Mouse (Mus musculus) retina, postnatal 7 days (tissue): ENCODE data around the gene Adam33.
"Not testable (repeated sequence)": the region's sequence is repeated elsewhere in the genome, so short reads cannot be mapped to it uniquely, and the experiment has no call there.

Experiments used
- DNase-seq: peaks from one replicate; pipeline ENCODE4 v3.0.0-alpha.2; 2012; ENCODE audit warnings: low read depth, low spot score

Adam33 gene

DNA sequence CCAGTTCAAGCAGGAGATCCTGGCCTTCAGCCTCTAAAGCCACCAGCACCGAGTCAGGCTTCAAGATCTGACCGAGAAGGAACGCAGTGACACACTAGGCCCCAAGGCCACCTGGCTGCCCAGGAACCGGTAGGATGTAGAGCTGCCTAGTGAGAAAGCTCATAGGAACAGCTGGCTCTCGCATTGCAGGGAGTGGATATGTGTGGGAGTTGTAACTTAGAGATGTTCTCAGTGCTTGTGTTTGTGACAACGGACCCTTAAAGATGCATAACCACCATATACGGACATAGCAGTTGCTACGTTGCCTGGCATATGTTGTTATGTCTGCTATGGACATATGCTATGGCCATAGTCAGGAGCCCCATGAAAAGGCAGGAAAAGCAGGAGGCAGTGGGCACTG, 4.9 kb downstream of the Adam33 start:
- no peak for DNase-seq

DNA sequence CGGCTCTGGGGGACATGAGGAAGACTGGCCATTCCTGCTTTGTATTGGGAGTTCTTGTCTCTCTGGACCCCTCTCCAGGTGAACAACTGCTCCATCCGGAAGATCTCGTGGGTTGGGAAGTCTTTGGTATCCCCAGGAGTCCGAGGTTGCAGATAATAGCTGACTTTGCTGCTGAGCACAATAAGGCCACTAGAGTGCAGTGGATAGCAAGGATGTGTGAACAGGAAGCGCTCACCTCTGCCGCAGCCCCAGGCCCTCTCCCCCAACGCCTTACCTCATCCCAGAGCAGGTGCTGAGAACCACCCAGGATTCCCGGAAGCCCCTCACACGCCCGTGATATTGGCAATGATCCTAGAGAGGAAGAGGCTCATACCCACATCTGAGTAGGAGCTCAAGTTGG, 7.4 kb downstream of the Adam33 start:
- no peak for DNase-seq

DNA sequence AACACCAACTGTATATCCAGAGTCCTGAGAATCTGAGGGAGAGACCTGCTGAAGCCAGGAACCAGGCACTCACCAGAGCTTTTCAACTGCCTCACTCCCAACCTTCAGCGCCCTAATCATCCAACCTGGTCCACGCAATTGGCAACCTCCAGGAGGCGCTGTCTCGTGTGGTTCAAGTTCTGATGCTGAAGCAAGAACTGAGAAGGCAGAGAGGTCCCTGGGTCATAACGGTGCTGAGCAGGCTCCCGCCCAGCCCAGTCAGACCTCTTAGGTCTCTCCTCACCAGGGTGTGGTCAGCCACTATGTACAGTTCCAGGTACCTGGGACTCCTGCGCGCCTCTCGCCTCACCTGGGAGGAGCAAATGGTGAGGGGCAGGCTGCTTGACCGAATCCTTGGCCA, 8.0 kb downstream of the Adam33 start:
- DNase-seq = no peak

DNA sequence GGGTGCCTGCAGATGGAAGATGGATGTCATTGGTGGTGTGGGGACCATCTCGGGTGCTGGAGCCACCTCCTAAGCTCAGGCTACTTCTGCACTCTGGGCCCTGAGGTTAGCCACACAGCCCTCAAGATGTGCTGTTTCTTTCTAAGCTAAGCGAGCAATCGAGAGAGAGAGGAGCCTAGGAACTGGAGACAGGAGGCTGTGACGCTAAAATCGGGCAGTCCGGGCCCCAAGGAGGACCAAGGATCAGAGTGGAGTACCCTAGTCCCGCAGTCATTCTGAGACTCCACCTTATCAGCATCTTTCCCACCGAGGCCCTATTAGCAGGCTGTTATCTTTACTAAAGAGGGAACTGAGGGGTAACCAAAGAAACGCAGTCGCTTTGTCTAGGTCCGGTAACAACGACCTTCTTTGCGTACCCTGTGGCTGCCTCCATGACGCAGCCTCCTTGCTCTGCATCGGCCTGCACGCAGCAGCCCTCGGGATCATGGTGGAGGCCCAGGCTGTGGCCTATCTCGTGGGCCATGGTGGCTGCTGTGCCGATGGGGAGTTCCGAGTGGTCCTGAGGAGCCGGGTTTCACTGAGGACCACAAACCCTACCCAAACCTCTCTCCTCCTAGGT, 8.9 kb downstream of the Adam33 start:
- DNase-seq = no peak

DNA sequence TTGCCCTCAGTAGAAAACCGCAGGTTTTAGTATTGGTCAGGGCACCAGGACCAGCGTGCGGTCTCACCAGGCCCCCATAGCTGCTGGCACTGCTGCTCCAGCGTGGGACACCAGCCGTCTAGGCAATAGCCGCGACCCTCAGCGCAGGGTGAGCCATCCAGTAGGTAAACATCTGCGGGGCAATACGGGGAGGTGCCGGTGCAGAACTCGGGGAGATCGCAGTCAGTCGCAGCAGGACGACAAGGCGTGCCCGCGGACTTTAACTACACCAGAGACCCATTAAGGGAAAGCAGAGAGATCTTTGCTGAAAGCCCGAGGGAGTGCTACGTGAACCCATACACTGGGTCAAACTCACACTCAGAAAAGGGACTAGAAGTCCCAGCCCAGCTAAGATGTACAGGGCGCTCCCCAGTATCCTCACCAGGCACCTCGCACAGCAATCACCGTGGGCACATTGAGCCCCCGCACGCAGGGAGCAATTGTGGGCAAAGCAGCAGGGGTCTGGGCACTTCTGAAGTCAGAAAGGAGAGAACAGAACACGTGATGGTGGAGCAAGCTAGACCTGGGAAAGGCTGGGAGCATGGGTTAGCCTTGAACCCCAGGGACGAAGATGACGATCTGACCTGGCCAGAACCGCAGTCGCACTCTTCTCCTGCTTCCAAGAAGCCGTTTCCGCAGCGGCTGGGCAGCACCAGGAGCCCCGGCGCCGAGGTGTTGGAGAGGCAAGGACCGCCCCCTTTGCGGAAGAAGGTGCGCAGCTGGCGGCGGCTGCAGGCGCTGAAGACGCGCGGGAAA, 9.6 kb downstream of the Adam33 start:
- no peak for DNase-seq

DNA sequence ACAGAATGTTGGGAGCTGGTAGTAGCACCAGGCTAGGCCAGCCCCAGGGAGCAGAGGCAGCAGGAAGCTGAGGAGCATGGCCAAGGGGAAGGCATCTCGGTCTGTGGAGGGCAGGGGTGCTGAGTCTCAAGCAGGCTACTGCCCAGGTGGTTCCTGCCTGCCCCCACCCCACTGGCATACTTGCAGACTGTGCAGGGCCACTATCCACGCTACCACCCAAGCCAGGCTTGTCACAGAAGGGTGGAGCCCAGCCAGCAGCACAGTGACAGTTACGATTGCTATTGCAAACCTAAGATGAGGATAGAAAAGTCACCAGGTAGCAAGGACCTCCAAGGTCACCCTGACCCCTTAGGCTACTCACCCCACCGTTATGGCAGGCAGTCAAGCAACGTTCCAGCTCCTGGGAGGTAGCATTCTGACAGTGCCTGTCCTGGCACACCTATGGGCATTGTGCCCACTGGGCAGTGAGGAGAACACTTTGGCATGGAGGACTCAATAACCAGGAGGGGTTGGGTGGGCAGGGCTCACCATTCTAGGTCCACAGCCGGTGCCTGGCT, 10.7 kb downstream of the Adam33 start:
- DNase-seq = no peak

DNA sequence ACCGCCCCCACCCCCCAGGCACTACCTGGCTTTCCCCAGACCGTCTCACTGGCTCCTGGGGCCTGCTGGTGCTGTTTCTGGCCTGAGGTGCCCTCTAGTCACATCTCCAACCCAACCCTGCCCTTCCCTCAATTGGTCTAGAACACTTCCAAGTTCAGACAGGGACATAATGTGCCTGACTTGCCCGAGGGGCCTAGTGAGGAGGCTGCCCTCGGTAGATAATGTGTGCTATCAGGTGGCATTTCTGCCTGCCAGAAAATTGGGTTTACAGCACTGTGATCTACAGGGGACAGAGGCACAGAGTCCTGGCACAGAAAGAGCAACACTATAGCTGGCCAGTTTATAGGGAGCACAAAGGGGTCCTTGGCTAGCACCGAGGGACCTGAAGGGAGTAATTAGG, 11.6 kb downstream of the Adam33 start:
- no peak for DNase-seq

DNA sequence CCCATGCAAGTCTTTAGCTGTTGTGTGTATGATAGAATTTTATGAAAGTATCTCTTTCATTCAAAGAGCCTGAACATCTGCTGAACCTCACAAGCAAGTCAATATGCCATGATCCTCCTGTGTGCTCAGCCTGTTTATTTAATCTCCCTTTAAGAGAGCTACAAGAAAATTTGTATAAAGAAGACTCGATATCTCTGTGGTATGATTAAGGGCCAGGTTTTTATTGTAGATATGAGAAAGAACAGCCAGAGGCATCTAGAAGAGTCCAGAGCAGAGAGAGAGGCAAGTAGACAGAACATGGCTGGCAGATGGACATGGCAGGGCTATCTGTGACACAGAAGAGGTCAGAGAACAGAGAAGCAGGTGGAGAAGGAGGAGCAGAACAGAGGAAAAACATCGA, 17.6 kb downstream of the Adam33 start:
- DNase-seq = no peak

DNA sequence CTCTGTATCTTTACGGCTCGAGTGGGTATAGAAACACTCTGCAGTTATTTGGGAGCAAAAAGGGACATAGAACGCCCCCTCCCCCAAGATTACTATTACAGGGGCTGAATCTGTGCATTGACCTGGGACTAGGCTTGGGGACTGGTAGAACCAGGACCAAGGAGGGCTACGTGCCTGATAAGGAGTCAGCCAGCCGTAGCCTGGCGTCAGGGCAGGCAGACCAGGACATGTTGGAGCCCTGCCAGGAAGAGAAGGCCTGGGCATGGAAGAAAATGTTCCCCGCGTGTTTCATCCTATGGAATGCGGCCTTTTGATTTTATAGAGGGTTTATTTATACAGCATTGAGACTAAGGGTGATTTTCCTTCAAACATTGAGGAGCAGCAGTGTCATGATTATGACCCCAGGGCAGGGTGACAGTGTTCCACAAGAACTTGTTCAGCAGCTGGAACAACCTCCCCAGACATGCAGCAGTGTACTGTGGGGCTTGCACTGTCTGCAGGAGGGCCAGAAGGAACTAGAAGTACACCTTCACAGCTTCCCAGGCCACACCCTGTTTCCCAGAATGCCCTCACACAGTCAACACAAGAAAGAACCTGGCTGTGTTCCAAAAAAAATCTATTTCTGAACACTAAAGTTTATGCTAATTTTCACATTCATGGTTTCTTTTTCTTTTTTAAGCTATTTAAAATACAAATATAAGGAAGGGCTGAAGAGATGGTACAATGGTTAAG, 18.5 kb downstream of the Adam33 start:
- no peak for DNase-seq

DNA sequence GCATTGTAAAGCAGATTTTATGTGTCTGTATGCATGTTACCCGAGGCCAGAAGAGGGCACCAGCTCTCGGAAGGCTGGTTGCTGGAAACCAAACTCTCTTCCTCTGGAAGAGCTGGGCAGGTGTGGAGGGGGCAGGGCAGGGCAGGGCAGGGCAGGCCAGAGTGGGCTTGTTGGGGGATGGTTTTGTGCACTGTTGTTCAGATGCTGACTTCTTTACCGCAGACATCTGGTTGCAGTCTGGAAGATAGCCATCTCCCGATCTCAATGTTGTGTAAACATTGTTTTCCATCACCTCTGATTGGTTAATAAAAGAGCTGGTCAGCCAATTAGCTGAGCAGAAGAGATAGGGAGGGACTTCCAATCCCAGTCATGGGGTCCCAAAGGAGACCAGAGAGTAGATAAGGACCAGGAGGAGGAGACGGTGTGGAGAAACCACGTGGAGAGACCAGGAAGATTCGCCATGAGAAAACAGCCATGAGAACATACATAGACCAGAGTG, 19.2 kb downstream of the Adam33 start:
- no peak for DNase-seq

DNA sequence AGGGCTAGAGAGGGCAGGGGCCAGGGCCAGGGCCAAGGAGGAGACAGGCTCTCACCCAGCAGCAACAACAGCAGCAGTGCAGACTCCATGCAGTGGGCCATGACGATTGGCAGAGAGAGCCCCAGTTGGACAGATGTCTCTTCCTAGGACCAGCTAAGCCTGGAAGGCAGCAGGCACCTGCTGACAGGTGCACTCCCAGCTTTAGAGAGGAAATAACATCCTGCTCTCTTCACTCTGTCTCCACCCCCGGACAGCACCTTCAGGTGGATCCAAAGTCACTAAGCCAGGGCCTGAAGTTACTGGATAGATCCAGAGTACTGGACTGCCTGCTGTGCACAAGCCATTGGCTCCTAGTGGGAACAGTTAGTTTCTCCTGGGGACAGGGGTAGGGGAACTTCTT, 20.6 kb downstream of the Adam33 start, which contains the start of gene Gfra4:
Gene Gfra4, minus strand, starts transcription at position 101 of the 400 bp plus-strand sequence.
- DNase-seq = no peak

DNA sequence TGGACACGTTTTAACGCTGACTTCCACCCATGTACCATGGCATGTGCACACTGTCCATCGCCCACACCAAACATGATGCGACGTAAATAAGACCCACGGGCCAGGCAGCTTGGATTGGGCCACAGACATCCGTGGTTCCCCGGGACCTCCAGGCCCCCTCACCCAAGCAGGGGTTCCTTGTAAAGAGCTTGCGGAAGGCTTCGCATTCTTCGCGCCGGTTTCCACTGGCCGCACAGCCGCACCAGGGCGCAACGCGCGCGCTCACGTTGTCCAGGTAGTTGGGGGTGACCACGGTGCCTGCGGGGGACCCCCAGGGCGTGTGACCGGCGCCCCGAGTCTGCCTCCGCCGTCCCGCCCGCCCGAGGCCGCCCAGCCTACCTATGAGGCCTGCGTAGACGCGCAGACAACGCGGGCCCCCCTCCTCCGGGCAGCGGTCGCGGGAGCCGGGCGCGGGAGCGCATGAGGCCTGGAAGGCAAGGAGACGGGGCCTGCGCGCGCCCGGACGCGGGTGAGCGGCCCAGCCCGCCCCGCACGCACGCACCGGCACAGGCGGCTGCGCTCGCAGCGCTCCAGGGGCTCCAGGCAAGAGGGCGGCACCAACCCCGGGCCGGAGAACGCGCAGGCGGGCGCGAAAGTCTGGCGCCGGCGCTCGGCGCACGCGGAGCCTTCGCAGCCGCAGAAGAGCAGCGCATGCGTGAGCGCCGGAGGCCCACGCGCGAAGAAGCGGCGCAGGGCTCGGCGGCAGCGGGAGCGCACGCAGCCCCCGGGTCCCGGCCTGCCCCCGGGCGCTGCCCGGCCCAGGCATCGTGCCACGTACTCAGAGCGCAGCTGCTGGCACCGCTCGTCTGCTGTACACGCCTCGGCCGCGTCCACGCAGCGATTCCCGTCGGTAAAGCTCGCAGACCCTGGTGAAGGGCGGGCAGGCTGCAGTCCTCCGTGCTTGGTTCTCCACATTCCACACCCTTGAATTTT, 22.5 kb downstream of the Adam33 start:
- peak; percentile 43 for DNase-seq

DNA sequence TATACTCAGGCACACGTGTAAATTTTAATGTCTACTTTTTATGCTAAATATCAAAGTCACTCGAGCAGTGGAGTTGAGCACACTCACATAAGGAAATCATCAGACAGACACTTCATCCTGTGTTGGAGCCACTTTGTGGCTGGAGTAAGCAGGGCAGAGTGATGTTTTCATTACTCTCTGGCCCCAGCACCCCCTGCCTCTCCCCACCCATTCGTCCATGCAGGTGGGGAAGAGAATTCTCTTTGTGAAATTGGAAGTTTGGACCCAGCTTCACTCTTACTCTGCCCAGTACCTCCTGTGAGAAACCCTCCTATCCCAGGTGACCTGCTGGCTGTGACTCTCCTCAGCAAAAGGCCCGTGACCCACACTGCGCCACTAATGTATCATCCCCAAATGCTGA, 24.9 kb downstream of the Adam33 start:
- DNase-seq = no peak

DNA sequence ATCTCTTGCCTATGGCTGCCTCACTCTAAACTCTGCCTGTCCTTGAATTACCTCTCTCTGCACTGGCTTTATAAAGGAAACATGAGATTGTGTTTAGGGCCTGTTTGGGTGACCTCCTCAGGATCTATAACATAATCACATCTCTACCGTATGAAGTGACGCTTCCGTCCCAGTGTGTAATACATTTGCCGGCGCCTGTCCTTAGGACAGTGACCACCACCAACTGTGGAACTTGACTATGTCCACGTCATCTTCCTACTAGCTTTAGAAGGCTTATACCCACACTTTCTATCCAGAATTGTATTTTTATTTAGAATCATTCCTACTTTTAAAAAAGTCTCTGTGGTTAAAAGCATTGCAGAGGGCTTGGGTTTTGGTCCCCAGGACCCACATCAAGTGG, 25.4 kb downstream of the Adam33 start:
- DNase-seq = no peak

DNA sequence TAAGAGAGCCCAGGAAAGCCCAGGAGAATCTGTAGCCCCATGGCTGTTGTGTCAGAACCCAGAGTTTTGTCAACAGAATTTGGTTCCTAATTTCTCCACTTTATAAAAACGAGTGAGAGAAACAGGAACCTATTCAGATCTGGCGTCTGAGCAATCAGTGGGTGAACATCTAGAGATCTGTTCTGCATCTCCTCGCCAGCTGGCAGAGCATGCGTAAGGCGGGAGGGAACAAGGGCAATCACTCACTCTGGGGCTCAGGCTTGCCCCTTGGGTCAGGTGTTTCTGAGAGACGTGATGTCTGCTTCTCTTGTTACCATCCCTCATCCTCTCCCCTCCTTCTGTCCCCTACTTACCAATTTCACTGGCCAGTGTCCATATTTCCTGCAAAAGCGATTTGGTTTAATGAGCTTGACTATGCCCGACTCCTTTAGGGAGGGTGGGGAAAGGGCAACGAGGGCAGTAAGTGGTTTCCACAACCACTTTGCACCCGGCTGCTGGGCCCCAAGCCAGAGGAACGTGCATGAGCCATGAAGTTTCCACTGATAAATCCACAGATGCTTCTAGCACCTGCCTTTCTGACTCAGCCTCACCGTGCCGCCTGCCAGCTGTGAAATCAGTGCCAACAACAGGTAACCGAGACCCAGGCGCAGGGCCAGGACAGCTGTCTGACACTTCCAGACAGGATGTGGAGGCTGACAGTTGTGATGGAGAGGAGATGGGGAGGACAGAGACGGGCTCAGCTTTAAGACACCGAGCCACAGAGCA, 26.2 kb downstream of the Adam33 start:
- DNase-seq = no peak

DNA sequence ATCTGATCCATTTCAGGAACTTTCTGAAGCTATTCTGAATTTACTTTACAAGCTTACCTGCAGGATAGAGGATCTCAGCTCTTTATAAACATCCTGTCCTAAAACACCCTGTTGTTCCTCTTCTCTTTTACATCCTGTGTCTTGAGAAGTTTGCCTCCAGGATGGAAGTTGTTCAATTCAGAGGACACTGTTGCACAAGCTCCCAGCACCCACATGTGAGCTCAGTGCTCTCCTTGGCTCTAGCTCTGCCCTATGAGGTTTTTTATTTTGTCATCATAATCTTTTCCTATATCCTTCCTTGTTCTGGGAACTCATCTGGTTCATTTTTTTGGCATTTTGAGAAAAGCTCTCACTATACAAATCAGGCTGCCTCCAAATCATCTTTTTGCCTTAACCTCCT, 26.9 kb downstream of the Adam33 start:
- DNase-seq = no peak

DNA sequence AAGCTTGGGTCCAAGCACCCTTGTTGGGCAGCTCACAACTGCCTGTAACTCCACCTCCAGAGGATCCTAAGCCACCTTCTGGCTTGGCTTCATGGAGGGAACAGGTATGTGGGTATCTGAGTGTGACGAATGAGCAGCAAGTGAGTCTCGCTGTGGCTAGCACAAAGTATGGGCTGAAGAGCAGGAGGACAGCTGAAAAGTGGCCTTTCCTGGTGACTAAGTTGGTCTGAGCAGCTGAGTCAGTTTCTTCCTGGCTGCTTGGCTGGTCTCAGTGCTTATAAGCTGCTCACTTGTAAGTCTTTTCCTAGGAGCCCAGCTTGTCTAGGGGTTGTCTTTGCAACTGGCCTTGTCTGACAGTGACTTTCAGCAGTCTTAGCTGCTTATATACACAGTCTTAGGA, 27.3 kb downstream of the Adam33 start:
- no peak for DNase-seq

DNA sequence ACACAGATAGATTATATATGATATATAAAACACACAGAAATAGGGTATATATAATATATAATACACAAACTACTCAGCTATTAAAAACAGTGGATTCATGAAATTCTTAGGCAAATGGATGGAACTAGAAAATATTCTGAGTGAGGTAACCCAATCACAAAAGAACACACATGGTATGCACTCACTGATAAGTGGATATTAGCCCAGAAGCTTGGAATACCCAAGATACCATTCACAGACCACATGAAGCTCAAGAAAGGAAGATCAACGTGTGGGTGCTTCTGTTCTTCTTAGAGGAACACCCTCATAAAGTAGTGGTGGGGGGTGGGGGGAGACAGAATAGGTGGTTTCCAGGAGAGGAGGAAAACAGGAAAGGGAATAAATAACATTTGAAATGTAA, 32.2 kb downstream of the Adam33 start:
- DNase-seq = not testable (repeated sequence)

DNA sequence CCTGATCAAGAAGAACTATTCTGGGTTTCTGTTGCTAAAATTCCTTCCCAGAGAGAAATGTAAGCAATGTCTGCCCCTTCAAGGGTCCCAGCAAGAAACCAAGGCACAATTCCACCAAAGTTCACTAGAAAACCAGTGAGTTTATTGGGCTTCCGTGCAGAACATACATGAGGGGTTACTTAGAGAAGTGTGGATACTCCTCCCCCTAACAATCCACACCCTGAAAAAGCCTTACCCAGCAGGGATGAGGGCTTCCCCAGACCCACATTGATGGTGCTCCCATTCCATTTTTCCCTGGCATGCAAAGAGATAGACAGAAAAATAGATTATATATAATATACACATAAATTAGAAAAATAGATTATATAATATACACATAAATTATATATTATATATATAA, 32.6 kb downstream of the Adam33 start:
- no peak for DNase-seq

DNA sequence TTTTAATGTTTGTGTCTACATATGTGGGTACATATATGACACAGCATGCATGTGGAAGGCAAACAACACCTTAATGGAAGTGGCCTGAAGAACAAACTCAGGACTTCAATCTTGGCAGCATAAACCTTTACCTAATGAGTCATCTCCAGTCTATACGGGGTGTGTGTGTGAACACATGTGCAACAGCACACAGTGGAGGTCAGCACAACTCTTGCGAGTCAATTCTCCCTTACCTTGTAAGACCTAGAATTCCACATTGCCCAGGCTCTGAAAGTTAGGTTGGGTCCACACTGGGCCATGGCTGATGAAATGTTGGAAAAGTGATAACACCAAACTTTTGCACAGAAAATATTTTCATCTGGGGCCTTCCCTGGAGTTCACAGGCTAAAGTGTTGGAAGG, 33.1 kb downstream of the Adam33 start:
- no peak for DNase-seq
